Mouse (Mus musculus) liver, embryonic 11.5 days (tissue): Measurements from ENCODE around the gene Aatk. TPM values are rescaled to one million over a fixed set of nuclear protein-coding genes. Genes with fewer than 3 reads are reported as not detected.

Experiments used
- ATAC-seq: fragments of 200-750 bp; cut with Nextera tagmentation; replicated peaks from 2 replicates; pipeline ENCODE4 v1.8.0; 2017; ENCODE audit warnings: moderate number of reproducible peaks, mild to moderate bottlenecking, moderate TSS enrichment, moderate library complexity; ENCODE audit not compliant: low FRiP score
- DNase-seq: peaks from one replicate; pipeline ENCODE4 v3.0.0-alpha.2; 2017; ENCODE audit warnings: low spot score
- H3K27ac ChIP-seq: fragments of 300-500 bp; sonication (generic); 2 replicates; pipeline ENCODE4 v1.5.1; 2014; ENCODE audit warnings: mild to moderate bottlenecking, low read depth, low read length, control low read depth
- H3K27me3 ChIP-seq: fragments of 300-500 bp; sonication (generic); replicated peaks from 2 replicates; pipeline ENCODE4 v1.6.1; 2014; ENCODE audit warnings: low read length, mixed read lengths; ENCODE audit not compliant: control insufficient read depth, insufficient read depth
- H3K36me3 ChIP-seq: fragments of 300-500 bp; sonication (generic); 2 replicates; pipeline ENCODE4 v1.6.1; 2014; ENCODE audit warnings: mild to moderate bottlenecking, low read length, moderate library complexity, mixed read lengths; ENCODE audit not compliant: control insufficient read depth, insufficient read depth
- H3K4me1 ChIP-seq: fragments of 300-500 bp; sonication (generic); replicated peaks from 2 replicates; pipeline ENCODE4 v1.6.1; 2014; ENCODE audit warnings: low read length, mixed read lengths; ENCODE audit not compliant: control insufficient read depth, insufficient read depth
- H3K4me2 ChIP-seq: fragments of 300-500 bp; sonication (generic); 2 replicates; pipeline ENCODE4 v1.6.1; 2014; ENCODE audit warnings: mild to moderate bottlenecking, control low read depth, moderate library complexity
- H3K4me3 ChIP-seq: fragments of 300-500 bp; sonication (generic); 2 replicates; pipeline ENCODE4 v1.5.1; 2014; ENCODE audit warnings: low read depth, low read length, control low read depth
- H3K9ac ChIP-seq: fragments of 300-500 bp; sonication (generic); 2 replicates; pipeline ENCODE4 v1.6.1; 2014; ENCODE audit warnings: low read depth, low read length, control low read depth
- H3K9me3 ChIP-seq: fragments of 300-500 bp; sonication (generic); 2 replicates; pipeline ENCODE4 v1.6.1; 2016; ENCODE audit warnings: low read length, inconsistent platforms, mixed read lengths; ENCODE audit not compliant: control insufficient read depth
- WGBS: fragments of 180-500 bp; shearing (Covaris S2); extraction: QIAGEN DNeasy Blood & Tissue Kit; methylation state at CpG from one replicate; pipeline ENCODE4 v1.1.7; 2014; 5-methylcytosine and 5-hydroxymethylcytosine counted together
- polyA plus RNA-seq: library from polyadenylated mRNA; unstranded; fragments of >200 nt; fragmentation: Nextera tagmentation; extraction: Ambion mirVana; gene quantifications from 2 replicates; pipeline ENCODE4 v1.2.1, GENCODE M21; 2014

Gene Aatk
- polyA plus RNA-seq, 1 experiment from 2014 or later: 0.86 TPM

DNA sequence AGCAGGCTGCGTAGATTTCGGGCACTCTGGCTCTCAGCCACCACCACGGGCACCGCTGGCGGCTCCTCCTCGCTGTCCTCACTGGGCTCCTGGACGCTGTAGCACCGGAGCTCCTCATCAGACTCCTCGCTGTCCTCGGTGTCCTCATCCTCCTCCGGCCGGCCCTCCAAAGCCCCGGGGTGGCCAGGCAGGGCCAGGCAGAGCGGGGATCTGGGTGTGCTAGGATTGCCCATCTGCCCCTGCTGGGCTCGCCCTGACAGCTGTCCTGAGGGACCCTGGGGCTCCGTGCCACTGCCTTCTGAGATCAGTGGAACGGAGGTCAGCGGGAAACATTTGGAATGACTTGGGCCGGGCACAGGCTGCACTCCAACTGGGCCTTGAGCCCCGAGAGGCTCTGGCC is 37.0 kb downstream of the Aatk start:
- no peak overlapping the region for H3K4me2 ChIP-seq
- H3K9ac ChIP-seq: no peak overlapping the region
- no peaks in the 10 kb centered on the region for H3K9me3 ChIP-seq
- peaks cover 5% of the 10 kb centered on the region for H3K4me1 ChIP-seq
- 85% methylated on average over 20 of the region's 20 CpGs for WGBS
- no peak overlapping the region for H3K4me3 ChIP-seq
- DNase-seq (no peak), ATAC-seq (no peak)
- no peak overlapping the region for H3K27ac ChIP-seq
- H3K36me3 ChIP-seq: no peaks in the 10 kb centered on the region
- peaks cover 22% of the 10 kb centered on the region for H3K27me3 ChIP-seq

- Histone ChIP-seq H3K9me3 (no peaks in the 10 kb centered on the region), H3K4me1 (peaks cover 5% of the 10 kb centered on the region), H3K36me3 (no peaks in the 10 kb centered on the region), H3K4me2 (no peak overlapping the region), H3K27me3 (peaks cover 22% of the 10 kb centered on the region), H3K27ac (no peak overlapping the region), H3K9ac (no peak overlapping the region), H3K4me3 (no peak overlapping the region)
- ATAC-seq (no peak), DNase-seq (no peak)
- 88% methylated on average over 8 of the region's 8 CpGs for whole genome bisulfite sequencing
Measured at GRCm38 (mm10) chr11:120008956-120009355, 38.0 kb downstream of the Aatk start.

- Histone ChIP-seq H3K27ac (no peak overlapping the region), H3K27me3 (peaks cover 22% of the 10 kb centered on the region), H3K4me2 (no peak overlapping the region), H3K4me3 (no peak overlapping the region), H3K9me3 (no peaks in the 10 kb centered on the region), H3K9ac (no peak overlapping the region), H3K4me1 (peaks cover 3% of the 10 kb centered on the region), H3K36me3 (no peaks in the 10 kb centered on the region)
- ATAC-seq: no peak
- DNase-seq: no peak
- WGBS: 91% methylated on average over 1 of the region's 1 CpGs
Measured at GRCm38 (mm10) chr11:120008501-120008900, 38.5 kb downstream of the Aatk start.

DNA sequence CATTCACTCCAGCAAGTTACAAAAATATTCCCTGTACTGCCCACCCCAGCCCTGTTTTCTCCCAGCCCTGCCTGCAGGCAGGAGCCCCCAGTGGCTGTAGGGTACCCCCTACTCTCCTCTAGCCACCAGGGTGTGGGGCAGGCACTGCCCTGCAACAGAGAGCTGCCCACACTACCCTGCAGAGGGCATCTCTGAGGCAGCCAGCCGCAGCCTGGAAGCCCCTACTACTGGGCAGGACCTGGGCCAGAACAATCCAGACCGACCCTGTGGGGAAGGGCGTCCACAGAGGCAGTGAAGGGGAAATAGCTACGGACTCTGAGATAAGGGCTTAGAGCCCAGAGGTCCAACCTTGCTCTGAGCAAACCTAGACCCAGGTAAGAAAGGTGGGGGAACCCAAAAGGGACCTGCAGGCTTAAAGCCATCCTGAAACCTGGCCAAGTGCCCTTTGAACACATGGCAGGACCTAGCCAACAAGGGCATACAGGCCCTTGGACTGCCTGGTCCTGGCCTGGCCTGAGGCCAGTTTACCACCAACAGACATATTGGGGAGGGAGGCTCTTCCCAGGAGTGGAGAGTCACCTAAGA is 39.4 kb downstream of the Aatk start:
- Histone ChIP-seq H3K9ac (no peak overlapping the region), H3K27ac (no peak overlapping the region), H3K9me3 (no peaks in the 10 kb centered on the region), H3K4me1 (no peaks in the 10 kb centered on the region; the same call in 1 of the 2 replicates), H3K4me2 (no peak overlapping the region), H3K4me3 (no peak overlapping the region), H3K36me3 (no peaks in the 10 kb centered on the region), H3K27me3 (peaks cover 21% of the 10 kb centered on the region)
- DNase-seq (no peak), ATAC-seq (no peak)
- 62% methylated on average over 4 of the region's 4 CpGs for WGBS

DNA sequence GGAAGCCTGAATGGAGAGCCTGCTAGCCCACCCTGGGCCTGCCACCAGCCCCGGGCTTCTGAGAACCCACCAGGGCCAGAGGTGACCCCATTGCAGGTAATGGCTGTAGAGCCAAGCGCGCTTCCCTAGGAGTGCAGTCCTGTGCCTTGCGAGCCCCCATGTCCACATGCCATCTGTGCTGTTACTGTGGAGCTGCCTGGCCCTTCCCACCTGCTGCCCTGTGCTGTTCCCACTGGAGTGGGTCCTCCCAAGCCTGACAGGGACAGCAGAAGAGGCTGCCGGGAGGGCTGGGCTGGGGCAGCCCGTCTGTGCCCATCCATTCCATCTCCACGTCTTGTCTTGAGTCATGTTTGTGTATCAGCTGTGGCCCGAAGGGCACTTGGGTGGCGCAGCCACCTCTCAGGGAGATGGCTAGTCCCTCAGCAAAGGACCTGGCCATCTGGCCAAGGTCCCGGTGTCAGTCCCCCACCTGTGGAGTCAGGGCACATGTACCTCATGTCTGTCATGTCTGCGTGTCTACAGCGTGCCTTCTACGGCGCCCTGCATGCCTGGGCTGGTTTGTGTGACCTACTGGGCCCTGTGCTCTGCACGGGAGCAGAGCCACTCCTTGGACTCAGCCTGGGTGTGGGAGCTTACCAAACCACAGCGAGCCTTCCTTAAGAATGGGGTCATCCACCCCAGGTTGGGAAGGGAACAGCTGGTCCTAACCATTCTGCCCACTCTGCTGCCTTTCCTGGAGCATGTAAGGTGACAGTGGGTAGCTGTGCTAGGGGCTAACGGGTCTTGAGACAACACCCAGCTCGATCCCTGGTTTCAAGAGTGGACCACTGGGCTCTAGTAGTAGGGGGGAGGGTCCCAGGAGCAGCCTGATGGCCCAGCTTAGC is 41.3 kb downstream of the Aatk start:
- H3K36me3 ChIP-seq: no peaks in the 10 kb centered on the region; the same call in 1 of the 2 replicates
- no peaks in the 10 kb centered on the region for H3K4me1 ChIP-seq
- no peak overlapping the region for H3K4me2 ChIP-seq
- 84% methylated on average over 18 of the region's 18 CpGs for WGBS
- H3K9ac ChIP-seq: no peak overlapping the region
- DNase-seq (no peak), ATAC-seq (no peak)
- H3K4me3 ChIP-seq: no peak overlapping the region
- H3K27ac ChIP-seq: no peak overlapping the region
- H3K9me3 ChIP-seq: no peaks in the 10 kb centered on the region
- peaks cover 6% of the 10 kb centered on the region for H3K27me3 ChIP-seq

- H3K9me3 ChIP-seq: no peaks in the 10 kb centered on the region
- no peak for ATAC-seq
- H3K9ac ChIP-seq: no peak overlapping the region
- H3K4me3 ChIP-seq: no peak overlapping the region
- no peak for DNase-seq
- no peaks in the 10 kb centered on the region; the same call in 1 of the 2 replicates for H3K36me3 ChIP-seq
- WGBS: 88% methylated on average over 7 of the region's 7 CpGs
- H3K27me3 ChIP-seq: no peaks in the 10 kb centered on the region
- H3K27ac ChIP-seq: no peak overlapping the region
- no peaks in the 10 kb centered on the region for H3K4me1 ChIP-seq
- H3K4me2 ChIP-seq: no peak overlapping the region
Measured at GRCm38 (mm10) chr11:120002634-120003220, 44.2 kb downstream of the Aatk start.

DNA sequence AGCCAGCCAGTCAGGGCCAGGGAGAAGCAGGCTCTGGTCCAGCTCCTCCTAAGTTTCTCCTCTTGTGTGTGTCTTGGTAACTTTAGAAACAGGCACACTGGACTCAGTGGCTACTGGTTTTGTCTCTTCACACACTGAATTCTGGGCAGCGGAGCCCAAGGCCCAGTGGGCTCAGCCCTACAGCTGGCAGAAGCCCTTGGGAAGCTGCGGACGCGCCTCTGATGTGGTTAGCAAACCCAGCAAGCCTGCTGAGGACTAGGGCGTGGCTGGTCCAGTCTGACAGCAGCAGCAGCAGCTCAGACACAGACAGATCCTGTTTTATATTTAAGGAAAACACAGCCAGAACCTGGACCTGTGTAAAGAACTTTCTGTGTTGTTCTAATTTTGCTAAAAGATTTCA is 44.9 kb downstream of the Aatk start:
- H3K27me3 ChIP-seq: no peaks in the 10 kb centered on the region
- no peaks in the 10 kb centered on the region for H3K4me1 ChIP-seq
- WGBS: 69% methylated on average over 5 of the region's 5 CpGs
- H3K4me2 ChIP-seq: no peak overlapping the region
- no peak overlapping the region for H3K27ac ChIP-seq
- no peaks in the 10 kb centered on the region for H3K9me3 ChIP-seq
- H3K9ac ChIP-seq: no peak overlapping the region
- ATAC-seq: no peak
- no peaks in the 10 kb centered on the region; the same call in 1 of the 2 replicates for H3K36me3 ChIP-seq
- H3K4me3 ChIP-seq: no peak overlapping the region
- DNase-seq: no peak

- H3K36me3 ChIP-seq: no peaks in the 10 kb centered on the region; the same call in 1 of the 2 replicates
- no peak for ATAC-seq
- H3K27ac ChIP-seq: no peak overlapping the region
Measured at GRCm38 (mm10) chr11:119997351-119997750, 49.6 kb downstream of the Aatk start.

More at GRCm38 (mm10) chr11:119997351-119997750, 49.6 kb downstream of the Aatk start:
- DNase-seq: no peak
- WGBS: 92% methylated on average over 16 of the region's 16 CpGs
- Histone ChIP-seq H3K4me1 (no peaks in the 10 kb centered on the region), H3K9ac (no peak overlapping the region), H3K27me3 (no peaks in the 10 kb centered on the region), H3K9me3 (no peaks in the 10 kb centered on the region), H3K4me3 (no peak overlapping the region), H3K4me2 (no peak overlapping the region)
